Mouse (Mus musculus) embryonic facial prominence, embryonic 12.5 days (tissue): ENCODE data around the gene Sugt1. TPM values are rescaled to one million over a fixed set of nuclear protein-coding genes. Genes with fewer than 3 reads are reported as not detected.

Experiments used
- ATAC-seq: fragments of 200-750 bp; cut with Nextera tagmentation; 2 replicates; pipeline ENCODE4 v1.8.0; 2017; ENCODE audit not compliant: insufficient number of reproducible peaks, insufficient read depth, low FRiP score, low TSS enrichment
- H3K27ac ChIP-seq: fragments of 300-500 bp; sonication (generic); 2 replicates; pipeline ENCODE4 v1.5.1; 2016; ENCODE audit warnings: mild to moderate bottlenecking
- H3K27me3 ChIP-seq: fragments of 300-500 bp; sonication (generic); 2 replicates; pipeline ENCODE4 v1.6.1; 2016; ENCODE audit warnings: mild to moderate bottlenecking, moderate library complexity
- H3K36me3 ChIP-seq: fragments of 300-500 bp; sonication (generic); 2 replicates; pipeline ENCODE4 v1.6.1; 2016; ENCODE audit warnings: mild to moderate bottlenecking
- H3K4me1 ChIP-seq: fragments of 300-500 bp; sonication (generic); 2 replicates; pipeline ENCODE4 v1.6.1; 2016
- H3K4me2 ChIP-seq: fragments of 300-500 bp; sonication (generic); replicated peaks from 2 replicates; pipeline ENCODE4 v1.6.1; 2016; ENCODE audit warnings: mild to moderate bottlenecking, moderate library complexity
- H3K4me3 ChIP-seq: fragments of 300-500 bp; sonication (generic); 2 replicates; pipeline ENCODE4 v1.5.1; 2016; ENCODE audit warnings: mild to moderate bottlenecking
- H3K9ac ChIP-seq: fragments of 300-500 bp; sonication (generic); 2 replicates; pipeline ENCODE4 v1.6.1; 2016; ENCODE audit warnings: mild to moderate bottlenecking, moderate library complexity
- H3K9me3 ChIP-seq: fragments of 300-500 bp; sonication (generic); 2 replicates; pipeline ENCODE4 v1.6.1; 2016; ENCODE audit warnings: mild to moderate bottlenecking, moderate library complexity
- whole genome bisulfite sequencing: fragments of 180-500 bp; shearing (Covaris S2); methylation state at CpG from one replicate; pipeline ENCODE4 v1.1.7; 2016; 5-methylcytosine and 5-hydroxymethylcytosine counted together
- polyA plus RNA-seq: library from polyadenylated mRNA; unstranded; fragments of >200 nt; fragmentation: Nextera tagmentation; extraction: Ambion mirVana; gene quantifications from 2 replicates; pipeline ENCODE4 v1.2.1, GENCODE M21; 2016

The Sugt1 gene
- polyA plus RNA-seq, 1 experiment from 2014 or later: 140 TPM

DNA sequence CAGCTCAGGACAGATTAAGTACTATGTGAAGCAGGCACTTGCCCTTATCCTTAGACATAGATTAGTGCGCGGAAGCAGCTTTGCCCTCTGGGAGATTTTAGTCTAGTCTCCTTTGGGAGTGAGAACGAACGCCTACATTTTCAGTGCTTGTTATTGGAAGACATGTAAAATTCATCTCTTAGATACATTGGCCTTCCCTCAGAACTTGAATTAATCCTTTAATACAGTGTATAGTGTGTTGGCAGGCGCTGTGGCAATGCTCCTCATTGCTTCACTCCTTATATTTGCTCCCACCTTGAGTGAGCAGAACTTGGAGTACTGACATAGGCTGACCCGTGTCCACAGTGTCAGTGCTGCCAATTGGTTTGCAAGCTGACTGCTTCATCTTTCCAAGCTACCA lies 20.8 kb downstream of the Sugt1 start:
- no peaks in the 10 kb centered on the region for H3K9me3 ChIP-seq
- H3K4me2 ChIP-seq: no peak overlapping the region
- WGBS: 93% methylated on average over 6 of the region's 6 CpGs
- peaks cover 70% of the 10 kb centered on the region for H3K36me3 ChIP-seq
- H3K9ac ChIP-seq: no peak overlapping the region
- no peaks in the 10 kb centered on the region for H3K4me1 ChIP-seq
- H3K27me3 ChIP-seq: no peaks in the 10 kb centered on the region
- H3K4me3 ChIP-seq: no peak overlapping the region
- no peak for ATAC-seq
- H3K27ac ChIP-seq: no peak overlapping the region

DNA sequence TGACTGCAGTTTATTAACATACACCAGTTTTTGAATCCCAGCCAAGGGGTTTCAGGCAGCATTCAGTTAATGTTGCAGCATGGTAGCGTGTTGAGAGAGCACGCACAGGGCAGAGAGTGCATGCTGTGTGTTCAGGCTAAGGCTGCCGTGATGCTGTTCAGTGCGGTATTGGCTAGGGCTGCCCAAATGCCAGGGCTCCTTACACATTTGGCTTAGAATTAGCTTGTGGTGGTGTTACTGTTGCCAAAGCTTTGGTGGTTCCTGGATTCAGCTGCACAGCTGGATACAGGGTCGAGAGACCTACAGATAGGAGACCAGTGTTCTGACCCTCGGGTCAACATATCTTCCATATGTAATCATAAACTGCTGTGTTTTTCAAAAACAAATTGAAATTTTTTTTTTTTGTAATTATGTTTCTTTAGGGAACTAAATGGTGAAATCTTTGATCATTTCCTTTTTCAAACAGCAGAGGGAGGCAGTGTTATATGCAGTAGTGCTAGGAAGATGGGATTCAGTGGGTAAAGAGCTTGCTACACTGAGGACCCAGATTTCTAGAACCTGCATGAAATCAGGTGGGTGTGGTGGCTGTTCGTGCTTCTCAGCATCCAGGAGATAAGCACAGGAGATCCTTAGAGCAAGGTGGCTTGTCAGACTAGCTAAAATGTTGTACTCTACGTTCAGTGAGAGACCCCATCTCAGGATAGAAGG lies 29.8 kb downstream of the Sugt1 start:
- 86% methylated on average over 8 of the region's 8 CpGs for WGBS

DNA sequence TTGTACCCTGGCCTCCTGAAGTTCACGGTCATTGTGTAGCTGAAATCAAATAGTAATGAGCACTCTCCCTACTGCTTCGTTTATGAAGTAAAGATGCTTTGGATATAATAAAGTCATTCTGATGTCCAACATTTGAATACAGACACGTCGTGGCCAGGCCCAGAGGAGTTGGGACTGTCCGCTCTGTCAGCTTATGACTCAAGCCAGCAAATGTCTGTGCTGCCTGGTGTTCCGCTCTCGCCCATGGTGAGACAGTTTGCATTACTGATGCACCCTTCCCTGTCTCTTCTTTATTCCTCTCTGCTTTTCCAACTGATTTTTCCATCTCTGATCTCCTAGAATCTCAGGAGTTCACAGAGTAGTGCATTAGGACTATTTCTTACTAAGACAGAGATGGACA lies 32.3 kb downstream of the Sugt1 start:
- no peak overlapping the region for H3K4me2 ChIP-seq
- H3K9ac ChIP-seq: no peak overlapping the region
- H3K4me3 ChIP-seq: no peak overlapping the region
- peaks cover 41% of the 10 kb centered on the region for H3K36me3 ChIP-seq
- no peak for ATAC-seq
- 95% methylated on average over 7 of the region's 7 CpGs for WGBS
- no peaks in the 10 kb centered on the region for H3K4me1 ChIP-seq
- no peaks in the 10 kb centered on the region for H3K9me3 ChIP-seq
- no peaks in the 10 kb centered on the region for H3K27me3 ChIP-seq
- H3K27ac ChIP-seq: no peak overlapping the region

More for the DNA sequence above, 29.8 kb downstream of the Sugt1 start:
- no peak overlapping the region for H3K27ac ChIP-seq
- no peaks in the 10 kb centered on the region for H3K9me3 ChIP-seq
- no peak overlapping the region for H3K9ac ChIP-seq
- no peaks in the 10 kb centered on the region for H3K4me1 ChIP-seq
- no peak overlapping the region for H3K4me3 ChIP-seq
- no peaks in the 10 kb centered on the region for H3K27me3 ChIP-seq
- H3K4me2 ChIP-seq: no peak overlapping the region
- no peak for ATAC-seq
- peaks cover 61% of the 10 kb centered on the region for H3K36me3 ChIP-seq

DNA sequence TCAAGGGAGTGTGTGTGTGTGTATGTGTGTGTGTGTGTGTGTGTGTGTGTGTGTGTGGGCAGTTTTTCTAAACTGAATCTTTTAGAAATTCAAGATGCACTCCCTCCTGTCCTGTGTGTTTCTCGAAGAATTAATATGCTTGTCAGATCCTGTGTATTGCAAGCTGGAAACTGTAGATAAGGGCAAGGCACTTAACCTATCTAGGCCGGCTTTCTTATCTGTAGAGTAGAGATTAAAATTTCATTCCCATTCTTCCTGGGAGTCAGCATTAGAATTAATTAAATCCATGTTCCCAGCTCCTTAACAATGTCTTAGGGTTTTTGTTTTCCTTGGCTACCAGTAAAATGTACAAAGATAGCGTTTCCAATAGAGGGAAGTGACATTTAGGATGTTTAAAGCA lies 33.7 kb downstream of the Sugt1 start:
- Histone ChIP-seq H3K9ac (no peak overlapping the region), H3K27me3 (no peaks in the 10 kb centered on the region), H3K36me3 (peaks cover 46% of the 10 kb centered on the region), H3K4me1 (no peaks in the 10 kb centered on the region), H3K4me3 (no peak overlapping the region), H3K9me3 (no peaks in the 10 kb centered on the region), H3K4me2 (no peak overlapping the region), H3K27ac (no peak overlapping the region)
- ATAC-seq: no peak
- WGBS: 79% methylated on average over 3 of the region's 3 CpGs

DNA sequence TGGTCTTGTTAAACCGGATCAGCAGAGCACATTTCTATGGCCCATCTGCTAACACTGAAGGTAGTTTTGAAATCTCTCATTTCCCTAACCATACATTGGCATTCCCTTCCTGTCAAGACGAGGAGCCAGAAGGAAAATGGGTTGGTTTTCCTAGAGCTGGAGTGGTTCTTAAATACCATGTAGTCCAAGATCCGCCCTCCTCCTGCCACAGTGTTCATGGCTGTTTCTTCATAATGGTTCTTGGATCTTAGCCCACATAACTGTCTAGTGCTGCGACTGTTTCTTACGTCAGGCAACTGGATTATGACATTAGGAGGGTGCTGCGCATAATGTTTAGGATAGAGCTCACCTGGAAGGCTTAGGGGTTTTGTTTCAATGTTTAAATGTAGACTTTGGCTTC lies 44.8 kb downstream of the Sugt1 start:
- no peak overlapping the region for H3K9ac ChIP-seq
- H3K4me3 ChIP-seq: no peak overlapping the region
- 88% methylated on average over 6 of the region's 6 CpGs for WGBS
- no peak overlapping the region for H3K4me2 ChIP-seq
- no peak overlapping the region for H3K27ac ChIP-seq
- peaks cover 23% of the 10 kb centered on the region for H3K36me3 ChIP-seq
- no peaks in the 10 kb centered on the region for H3K9me3 ChIP-seq
- H3K4me1 ChIP-seq: no peaks in the 10 kb centered on the region
- no peaks in the 10 kb centered on the region for H3K27me3 ChIP-seq
- ATAC-seq: no peak

DNA sequence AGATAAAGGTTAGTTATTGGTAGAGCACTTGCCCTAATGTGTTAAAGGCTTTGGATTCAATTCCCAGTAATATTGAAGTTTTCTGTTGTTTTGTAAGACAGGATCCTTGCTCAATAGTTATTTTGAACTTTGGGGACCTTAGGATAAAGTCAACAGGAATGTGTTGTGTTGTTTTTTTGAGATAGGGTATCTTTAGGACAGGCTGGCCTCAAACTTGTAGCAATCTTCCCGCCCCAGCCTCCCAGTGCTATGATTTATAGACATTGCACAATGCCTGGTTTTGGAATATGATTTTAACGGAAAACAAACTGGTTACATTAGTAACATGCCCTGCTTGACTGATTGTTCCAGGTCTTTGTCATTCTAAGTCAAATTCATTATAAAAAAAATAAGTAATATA lies 45.7 kb downstream of the Sugt1 start:
- 98% methylated on average over 2 of the region's 2 CpGs for WGBS
- H3K9ac ChIP-seq: no peak overlapping the region
- H3K4me3 ChIP-seq: no peak overlapping the region
- H3K9me3 ChIP-seq: no peaks in the 10 kb centered on the region
- no peaks in the 10 kb centered on the region for H3K4me1 ChIP-seq
- no peak overlapping the region for H3K27ac ChIP-seq
- H3K27me3 ChIP-seq: no peaks in the 10 kb centered on the region
- ATAC-seq: no peak
- no peak overlapping the region for H3K4me2 ChIP-seq
- peaks cover 19% of the 10 kb centered on the region for H3K36me3 ChIP-seq

DNA sequence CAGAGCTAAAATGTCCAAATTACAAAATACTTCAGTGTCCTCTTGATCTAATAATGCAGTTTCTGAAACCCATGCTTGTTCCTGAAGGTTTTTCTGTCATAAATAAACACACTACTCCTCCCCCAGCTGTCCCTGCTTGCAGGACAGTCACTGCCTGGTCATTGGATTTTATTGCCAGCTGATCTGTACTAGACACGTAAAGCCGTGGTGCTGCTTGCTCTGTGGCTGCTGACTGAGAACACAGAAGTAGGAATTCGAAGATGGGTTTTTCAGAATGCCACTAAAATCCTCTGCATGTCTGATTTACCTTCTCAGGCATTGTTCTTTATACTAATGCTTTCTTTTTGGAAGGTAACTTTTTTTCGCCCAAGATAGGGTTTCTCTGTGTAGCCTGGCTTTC lies 49.3 kb downstream of the Sugt1 start:
- no peak overlapping the region for H3K4me2 ChIP-seq
- H3K4me3 ChIP-seq: no peak overlapping the region
- H3K4me1 ChIP-seq: no peaks in the 10 kb centered on the region
- H3K27me3 ChIP-seq: no peaks in the 10 kb centered on the region
- no peak overlapping the region for H3K27ac ChIP-seq
- no peak overlapping the region for H3K9ac ChIP-seq
- ATAC-seq: no peak
- 80% methylated on average over 4 of the region's 4 CpGs for WGBS
- no peaks in the 10 kb centered on the region for H3K36me3 ChIP-seq
- no peaks in the 10 kb centered on the region for H3K9me3 ChIP-seq

DNA sequence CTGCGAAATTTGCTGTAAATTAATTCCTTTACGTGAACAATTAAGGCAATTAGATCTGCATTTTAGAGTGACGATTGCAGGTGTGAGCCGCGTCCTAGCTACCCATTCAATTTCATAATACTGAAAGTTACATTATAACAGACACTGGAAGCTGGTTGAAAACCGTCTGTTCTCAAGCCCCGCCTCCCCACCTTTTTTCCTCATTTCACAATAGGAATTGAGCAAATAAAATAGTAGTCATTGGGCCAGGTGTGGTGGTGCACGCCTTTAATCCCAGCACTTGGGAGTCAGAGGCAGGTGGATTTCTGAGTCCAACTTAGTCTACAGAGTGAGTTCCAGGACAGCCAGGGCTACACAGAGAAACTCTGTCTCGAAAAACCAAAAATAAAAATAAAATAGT lies 54.6 kb downstream of the Sugt1 start:
- Histone ChIP-seq H3K4me1 (no peaks in the 10 kb centered on the region), H3K27me3 (no peaks in the 10 kb centered on the region), H3K4me2 (no peak overlapping the region), H3K27ac (no peak overlapping the region), H3K4me3 (no peak overlapping the region), H3K36me3 (no peaks in the 10 kb centered on the region), H3K9ac (no peak overlapping the region), H3K9me3 (no peaks in the 10 kb centered on the region)
- 80% methylated on average over 9 of the region's 9 CpGs for WGBS
- ATAC-seq: no peak

DNA sequence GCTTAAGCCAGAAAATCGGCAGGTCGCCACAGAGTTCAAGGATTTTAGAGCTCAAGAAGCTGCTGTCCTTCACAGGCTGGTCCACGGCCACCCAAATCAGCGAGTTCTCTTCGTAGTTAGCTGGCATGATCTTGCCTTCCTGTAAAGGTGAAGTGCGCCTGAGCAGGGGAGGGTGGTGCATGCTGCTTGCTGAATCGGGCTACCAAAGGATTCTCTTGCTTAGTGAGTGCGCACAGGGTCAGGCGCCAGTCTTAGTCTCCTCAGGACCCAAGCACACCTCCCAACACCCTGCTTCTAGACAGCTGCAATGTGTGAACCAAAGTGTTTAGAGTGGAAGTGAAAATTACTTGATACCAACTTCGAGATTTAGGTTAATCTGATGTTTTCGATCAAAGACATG lies 57.9 kb downstream of the Sugt1 start:
- 27% methylated on average over 11 of the region's 11 CpGs for WGBS
- no peak for ATAC-seq
- no peaks in the 10 kb centered on the region for H3K36me3 ChIP-seq
- H3K27ac ChIP-seq: no peak overlapping the region
- no peak overlapping the region for H3K4me2 ChIP-seq
- no peak overlapping the region for H3K9ac ChIP-seq
- H3K27me3 ChIP-seq: no peaks in the 10 kb centered on the region
- H3K4me3 ChIP-seq: no peak overlapping the region
- H3K4me1 ChIP-seq: no peaks in the 10 kb centered on the region
- H3K9me3 ChIP-seq: no peaks in the 10 kb centered on the region

DNA sequence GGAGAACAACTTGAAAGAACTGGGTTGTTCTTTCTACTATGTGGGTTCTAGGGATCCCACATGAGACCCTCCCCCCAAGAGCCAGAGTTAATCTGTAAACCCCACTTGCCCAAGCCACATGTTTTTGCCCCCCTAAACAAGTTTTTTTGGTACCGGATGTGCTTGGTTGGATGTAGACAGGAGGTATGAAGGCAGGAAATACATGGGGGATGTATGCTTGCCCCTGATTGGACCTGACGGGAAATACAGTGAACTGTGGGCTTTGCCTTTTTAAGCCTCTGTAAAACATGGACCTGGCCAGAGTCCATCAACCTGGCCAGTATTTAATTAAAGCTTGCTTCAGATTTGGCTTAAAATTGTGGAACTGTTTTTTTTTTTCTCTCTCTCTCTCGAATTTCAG lies 62.2 kb downstream of the Sugt1 start:
- Histone ChIP-seq H3K27ac (no peak overlapping the region), H3K27me3 (no peaks in the 10 kb centered on the region), H3K4me1 (no peaks in the 10 kb centered on the region), H3K9ac (no peak overlapping the region), H3K36me3 (no peaks in the 10 kb centered on the region), H3K4me2 (no peak overlapping the region), H3K4me3 (no peak overlapping the region), H3K9me3 (no peaks in the 10 kb centered on the region)
- no peak for ATAC-seq
- 70% methylated on average over 3 of the region's 3 CpGs for WGBS

DNA sequence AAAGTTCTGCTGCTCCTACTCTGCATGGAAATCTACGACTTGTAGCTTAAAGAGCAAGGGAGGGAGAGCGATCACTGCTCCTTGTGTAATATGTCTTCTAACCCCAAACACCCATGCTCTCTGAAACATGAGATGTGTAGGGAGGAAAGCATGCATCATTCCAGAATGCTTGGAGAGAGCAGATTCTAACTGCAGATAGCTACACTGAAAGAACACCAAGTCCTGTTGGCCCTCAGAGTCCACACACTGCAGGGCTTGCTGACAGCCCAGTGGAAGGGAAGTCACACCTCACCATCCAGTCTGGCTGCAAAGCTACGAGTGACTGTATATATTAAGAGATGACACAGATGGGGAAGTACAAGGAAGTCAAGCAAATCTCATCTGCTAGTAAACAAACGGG lies 65.2 kb downstream of the Sugt1 start:
- H3K4me1 ChIP-seq: no peaks in the 10 kb centered on the region
- H3K27ac ChIP-seq: no peak overlapping the region
- ATAC-seq: no peak
- H3K36me3 ChIP-seq: no peaks in the 10 kb centered on the region
- no peak overlapping the region for H3K9ac ChIP-seq
- no peak overlapping the region for H3K4me2 ChIP-seq
- no peaks in the 10 kb centered on the region for H3K27me3 ChIP-seq
- no peaks in the 10 kb centered on the region for H3K9me3 ChIP-seq
- 77% methylated on average over 4 of the region's 4 CpGs for WGBS
- no peak overlapping the region for H3K4me3 ChIP-seq

DNA sequence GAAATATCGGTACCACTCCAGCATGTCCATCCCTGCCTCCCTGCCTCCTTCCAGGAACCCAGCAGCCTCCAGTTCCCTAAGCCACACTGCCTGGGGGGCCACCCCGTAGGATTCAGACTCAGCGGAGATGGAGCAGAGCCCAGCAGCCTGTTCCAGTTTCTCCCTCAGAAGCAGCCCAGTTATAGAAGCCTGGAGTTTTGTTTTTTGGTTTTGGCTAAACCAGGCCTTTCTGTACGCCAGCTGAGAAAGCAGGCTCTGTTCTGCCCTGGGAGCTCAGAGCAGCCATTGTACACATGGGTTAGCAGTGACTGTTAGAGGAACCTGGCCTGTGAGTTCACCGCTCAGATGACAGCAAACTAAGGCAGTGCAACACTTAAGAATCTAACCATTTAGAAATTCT lies 70.8 kb downstream of the Sugt1 start:
- no peak overlapping the region for H3K9ac ChIP-seq
- H3K27me3 ChIP-seq: peaks cover 5% of the 10 kb centered on the region; the same call in 1 of the 2 replicates
- no peaks in the 10 kb centered on the region for H3K9me3 ChIP-seq
- ATAC-seq: no peak
- peak overlapping the region; percentile 69 for H3K27ac ChIP-seq
- no peak overlapping the region for H3K4me3 ChIP-seq
- no peak overlapping the region for H3K4me2 ChIP-seq
- 47% methylated on average over 5 of the region's 5 CpGs for WGBS
- 0 out of 2 replicates have a peak, but pooled peaks cover 8% of the 10 kb centered on the region for H3K4me1 ChIP-seq
- no peaks in the 10 kb centered on the region for H3K36me3 ChIP-seq
